Mouse (Mus musculus) heart, adult 18-20 months (tissue): ENCODE measurements around the gene Fam118b. TPM values are rescaled to one million over a fixed set of nuclear protein-coding genes. Genes with fewer than 3 reads are reported as not detected.

Experiments
- DNase-seq, 2 experiments: peaks; one replicate each; pipeline ENCODE4 v3.0.0; 2021 to 2022; ENCODE audit warnings: mixed read lengths in 1 of 2
- long read RNA-seq, 2 experiments: library from polyadenylated mRNA; stranded (forward); transcript quantifications; one replicate each; pipeline ENCODE4 v2.0.0; 2021
- total RNA-seq, 2 experiments: library from RNA; stranded (reverse); gene quantifications; 2 replicates each; pipeline ENCODE4 v1.2.3; 2021

Fam118b gene
- total RNA-seq: 10 to 100 TPM; 12.0 to 15.7 TPM
- long read RNA-seq, experiment 1, transcript Fam118b-202 (7 exons, 1,662 nt): major isoform, 5 of 14 reads
- long read RNA-seq, experiment 1, partial matches to known transcripts: 3 of 14 reads
- long read RNA-seq, experiment 1, other reads (novel, unspliced or antisense): 5 of 14 reads
- long read RNA-seq, experiment 2, partial matches to known transcripts: 0 of 9 reads
- long read RNA-seq, experiment 2, other reads (novel, unspliced or antisense): 5 of 9 reads

DNA sequence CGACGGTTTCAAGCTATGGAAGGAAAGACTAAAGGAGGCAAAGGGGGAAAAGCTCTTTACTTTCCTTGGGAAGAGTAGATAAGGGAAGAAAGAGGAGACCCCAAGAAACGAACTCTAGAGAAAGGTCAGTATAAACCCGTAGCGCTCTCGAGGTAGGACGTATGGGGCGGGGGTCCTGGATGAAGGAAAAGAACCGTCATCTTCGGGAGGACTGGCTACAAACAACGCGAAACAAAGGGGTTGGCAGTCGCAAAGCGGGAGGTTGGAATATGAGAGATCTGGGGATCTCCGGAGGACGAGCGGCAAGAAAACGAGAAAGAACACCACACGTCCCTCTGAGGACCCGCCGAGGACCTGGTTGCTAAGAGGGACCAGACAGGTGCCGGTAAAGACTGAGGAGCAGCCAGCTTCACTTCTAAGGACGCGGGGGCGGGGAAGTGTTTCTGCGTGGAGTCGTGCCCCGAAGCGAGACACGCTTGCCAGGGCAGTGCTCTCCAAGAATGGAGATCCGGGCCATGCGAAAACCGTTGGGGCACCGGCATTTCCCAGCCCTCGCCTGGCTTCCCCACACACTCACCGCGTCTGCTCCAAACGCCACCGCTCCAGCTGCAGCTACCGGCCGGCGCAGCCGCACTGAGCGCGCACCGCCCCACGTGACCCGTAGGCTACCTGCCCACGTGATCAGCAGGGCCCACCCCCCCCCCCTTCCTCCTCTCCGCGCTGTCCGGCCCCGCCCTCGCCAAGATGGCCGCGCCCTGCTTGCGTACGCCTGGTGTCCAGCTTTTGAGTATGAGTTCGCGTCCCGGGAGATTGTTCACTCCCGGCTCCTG is at the start of gene Fam118b, which contains the start of gene Rpusd4:
TSS of gene Fam118b (minus strand) at position 660 of the 830 bp plus-strand sequence.
TSS of gene Rpusd4 (plus strand) at position 720 of the 830 bp plus-strand sequence.
- peak; percentile 90 to 94 for DNase-seq

DNA sequence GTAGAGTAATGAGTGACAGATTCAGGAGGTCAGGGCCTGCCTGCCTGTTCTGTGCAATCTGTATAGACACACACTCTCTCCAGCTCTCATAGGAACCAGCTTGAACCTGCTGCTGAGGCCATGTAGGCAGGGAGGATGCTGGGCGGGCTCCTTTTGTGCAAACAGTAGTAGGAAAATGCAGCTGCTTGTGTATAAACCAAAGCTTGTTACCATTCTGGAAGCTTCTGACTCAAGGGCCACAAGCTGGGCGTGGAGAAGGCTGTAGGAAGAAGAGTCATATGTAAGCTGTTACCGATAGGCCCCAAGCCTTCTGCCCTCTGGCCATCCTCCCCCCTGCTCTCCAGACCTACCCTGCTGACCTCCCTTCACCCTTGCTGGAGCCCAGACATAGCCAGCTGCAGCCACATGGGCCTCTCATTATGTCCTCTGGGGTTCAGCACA is 49.2 kb upstream of the Fam118b start:
- peak; percentile 32 to 64 for DNase-seq

DNA sequence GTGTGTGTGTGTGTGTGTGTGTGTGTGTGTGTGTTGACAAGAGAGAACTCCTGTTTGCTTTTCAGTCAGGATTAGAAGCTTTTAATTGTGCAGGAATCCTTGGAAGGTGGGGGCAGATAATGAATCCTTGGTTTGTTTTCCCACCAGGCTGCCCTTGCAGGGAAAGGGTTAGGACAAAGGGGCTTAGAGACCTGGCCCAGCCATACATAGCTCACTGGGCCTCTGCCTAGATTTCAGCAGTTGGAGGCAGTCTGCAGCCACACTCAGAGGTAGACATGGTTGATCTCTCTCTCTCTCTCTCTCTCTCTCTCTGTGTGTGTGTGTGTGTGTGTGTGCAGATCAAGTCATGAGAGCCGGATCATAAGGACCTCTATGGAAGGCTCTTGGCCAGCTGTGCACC is 46.6 kb upstream of the Fam118b start:
- no peak for DNase-seq

DNA sequence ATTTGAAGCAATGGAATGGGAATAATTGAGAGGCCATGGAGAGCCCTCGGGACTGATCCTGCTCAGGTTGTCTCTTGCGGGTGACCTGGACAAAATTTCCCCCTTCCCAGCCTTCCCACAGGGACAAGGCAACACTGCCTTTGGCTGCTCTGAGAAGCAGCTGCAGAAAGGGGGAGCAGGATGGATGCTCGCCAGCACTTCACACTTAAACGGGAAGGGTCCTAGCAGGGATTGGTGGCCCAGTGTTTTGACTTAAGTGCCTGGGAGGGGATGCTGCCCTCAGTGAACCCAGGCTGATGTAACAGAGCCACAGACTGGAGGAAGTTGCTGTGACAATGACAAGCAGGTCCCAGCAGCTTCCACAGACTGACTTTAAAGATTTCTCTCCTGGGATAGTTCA is 46.0 kb upstream of the Fam118b start:
- no peak for DNase-seq

DNA sequence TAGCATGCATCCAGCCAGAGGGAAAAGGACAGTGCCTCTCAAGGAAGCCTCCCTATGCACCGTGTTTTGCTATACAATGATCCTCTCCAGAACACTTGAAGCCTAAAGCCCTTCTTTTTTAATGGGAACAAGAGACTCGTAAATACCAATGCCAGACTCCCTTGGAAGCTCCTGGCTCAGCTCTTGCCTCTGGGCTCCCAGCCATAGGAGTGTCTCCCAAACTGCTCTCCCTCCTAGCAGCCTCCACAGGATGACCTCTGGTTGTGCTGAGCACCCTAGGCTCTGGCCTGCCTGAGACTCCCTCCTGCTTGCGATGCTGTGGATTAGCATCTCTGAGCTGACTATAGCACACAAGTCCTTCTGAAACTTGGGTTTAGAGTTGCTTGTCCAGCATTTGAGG is 44.9 kb upstream of the Fam118b start:
- peak; percentile 78 to 82 for DNase-seq

DNA sequence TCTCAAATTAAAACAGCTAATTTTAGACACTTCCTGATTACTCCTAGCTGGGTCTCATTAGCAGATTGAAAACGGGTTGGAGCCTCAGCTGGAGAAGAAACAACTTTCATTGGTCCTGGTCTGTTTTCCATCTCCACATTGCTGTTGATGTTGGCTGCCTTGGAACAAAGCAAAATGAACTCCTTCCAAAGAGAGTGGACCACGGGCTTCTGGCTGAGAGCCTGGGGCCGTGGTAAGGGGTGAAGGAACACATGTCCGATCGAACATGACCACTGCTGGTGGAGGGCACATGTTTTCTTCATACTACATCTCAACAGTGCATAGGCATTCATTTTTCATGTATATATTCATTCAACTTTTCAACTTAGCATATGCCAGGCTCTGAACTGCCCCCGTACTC is 42.8 kb upstream of the Fam118b start:
- peak in 1 of 2 experiments; percentile 28 for DNase-seq

DNA sequence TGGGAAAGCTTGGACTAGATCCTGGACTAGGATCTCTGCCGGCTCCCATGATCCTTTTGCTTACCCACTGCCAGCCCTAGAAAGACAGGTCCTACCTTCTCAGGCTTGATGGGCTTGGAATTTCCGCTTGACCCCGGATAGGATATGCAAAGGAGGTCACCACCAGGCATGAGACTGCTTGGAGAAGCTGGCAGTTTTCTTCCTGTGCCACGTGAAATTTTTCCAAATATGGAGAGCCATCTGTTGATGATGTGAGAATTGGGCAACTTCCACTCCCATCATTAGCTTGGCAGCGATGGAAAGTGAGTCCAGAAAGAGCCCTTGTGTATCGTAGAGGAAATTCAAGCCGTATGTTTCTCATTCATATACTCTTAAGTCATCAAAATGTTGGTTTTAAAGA is 39.9 kb upstream of the Fam118b start:
- no peak for DNase-seq

DNA sequence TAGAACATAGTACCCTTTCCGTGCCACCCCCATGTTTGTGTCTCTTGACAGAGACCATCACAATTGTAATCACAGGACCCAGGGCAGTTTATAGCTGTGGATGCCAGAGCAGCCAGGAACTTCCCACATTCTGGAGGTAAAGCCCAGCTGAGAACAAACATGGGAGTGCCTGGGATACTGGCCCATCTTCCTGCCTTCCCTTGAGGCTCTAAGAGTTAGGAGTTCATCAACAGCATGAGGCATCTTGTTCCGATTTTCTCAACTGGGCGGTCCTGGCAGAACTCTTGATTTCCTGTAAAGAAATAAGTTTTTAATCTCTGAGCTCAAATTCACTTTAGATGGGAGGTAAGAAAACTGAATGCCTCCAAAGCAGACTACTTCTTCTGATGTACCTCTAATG is 34.6 kb upstream of the Fam118b start:
- no peak for DNase-seq

DNA sequence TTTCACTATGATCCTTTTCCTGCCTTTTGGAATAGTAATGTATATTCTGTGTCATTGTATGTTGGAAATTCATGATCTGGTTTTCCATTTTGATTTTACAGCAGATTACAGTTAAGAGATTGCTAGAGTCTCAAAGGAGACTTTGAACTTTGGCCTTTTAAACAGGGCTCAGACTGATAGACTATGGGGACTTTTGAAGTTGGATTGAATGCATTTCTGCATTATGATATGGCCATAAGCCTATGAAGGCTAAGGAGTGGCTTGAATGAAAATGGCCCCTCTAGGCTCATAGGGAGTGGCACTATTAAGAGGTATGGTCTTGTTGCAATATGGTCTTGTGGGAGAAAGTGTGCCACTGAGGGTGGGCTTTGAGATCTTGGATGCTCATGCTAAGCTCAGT is 30.2 kb upstream of the Fam118b start:
- DNase-seq: no peak

DNA sequence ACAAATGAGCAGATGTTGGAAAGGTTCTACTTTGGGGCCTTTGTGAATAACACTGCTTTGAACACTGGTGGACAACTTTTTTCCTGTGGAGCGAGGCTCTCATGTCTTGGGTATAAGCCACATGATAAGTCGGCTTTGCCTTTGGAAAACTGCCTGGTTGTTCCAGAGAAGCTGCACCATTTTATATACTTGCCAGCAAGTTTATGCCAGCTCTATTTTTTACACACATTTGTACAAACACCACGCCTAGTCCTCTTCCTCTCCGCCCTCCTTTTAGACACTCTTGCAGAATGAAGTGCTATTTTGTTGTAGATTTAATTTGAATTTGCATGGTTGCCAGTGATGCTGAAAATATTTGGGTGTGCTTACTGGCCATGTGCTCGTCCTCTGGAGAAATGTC is 25.9 kb upstream of the Fam118b start:
- peak; percentile 69 to 85 for DNase-seq

DNA sequence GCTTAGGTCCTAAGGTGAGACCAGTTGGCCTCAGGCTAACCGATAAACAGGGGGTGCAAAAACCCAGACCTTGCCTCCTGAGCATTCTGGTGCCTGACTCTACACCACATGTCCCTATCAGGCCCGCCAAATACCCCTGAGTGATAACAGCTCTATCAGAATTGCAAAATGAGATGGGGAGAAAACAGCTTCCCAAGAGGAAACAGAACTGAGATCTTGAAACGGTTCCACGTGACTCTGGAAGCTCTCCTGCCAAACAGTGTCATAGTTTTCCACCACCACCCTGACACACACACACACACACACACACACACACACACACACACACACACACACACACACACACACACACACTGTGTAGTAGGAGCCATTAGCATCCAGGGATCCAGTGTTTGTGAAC is 23.3 kb upstream of the Fam118b start:
- peak; percentile 54 to 70 for DNase-seq

DNA sequence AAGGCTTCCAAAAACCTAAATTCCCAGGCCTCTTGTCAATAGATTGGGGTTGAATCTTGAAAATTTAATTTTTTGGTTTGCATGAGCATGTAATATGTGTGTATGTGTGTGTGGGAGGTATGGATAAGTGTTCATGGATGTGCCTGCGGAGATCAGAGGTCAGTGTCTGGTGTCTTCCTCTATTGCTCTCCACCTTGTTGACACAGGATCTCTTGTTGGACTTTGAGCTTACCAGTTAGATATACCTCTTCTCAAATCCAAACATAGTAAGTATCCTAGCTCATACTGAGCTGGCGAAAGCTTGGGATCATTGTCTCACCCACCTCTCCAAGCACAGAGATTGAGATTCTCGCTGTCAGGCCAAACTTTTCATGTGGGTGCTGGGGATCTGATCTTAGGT is 22.8 kb upstream of the Fam118b start:
- no peak for DNase-seq

DNA sequence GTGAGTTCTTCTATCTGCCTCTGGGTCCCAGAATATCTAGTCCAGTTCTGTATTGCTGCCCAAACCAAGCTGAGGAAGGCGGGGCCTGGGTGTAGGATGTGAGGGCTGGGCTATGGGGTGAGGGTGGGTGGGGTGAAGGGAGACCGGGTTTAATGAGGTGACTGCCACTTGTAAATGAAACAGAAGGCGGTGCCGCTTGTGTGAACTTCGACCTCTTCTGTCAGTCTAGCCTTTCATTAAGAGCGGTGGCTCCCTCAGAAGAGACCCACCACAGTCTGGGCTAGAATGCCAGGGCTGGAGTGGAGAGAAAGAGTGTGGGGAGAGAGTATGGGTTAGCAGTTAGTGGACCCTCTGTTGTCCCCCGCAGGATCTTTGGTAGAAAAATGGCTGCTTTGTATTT is 22.4 kb upstream of the Fam118b start:
- no peak for DNase-seq

DNA sequence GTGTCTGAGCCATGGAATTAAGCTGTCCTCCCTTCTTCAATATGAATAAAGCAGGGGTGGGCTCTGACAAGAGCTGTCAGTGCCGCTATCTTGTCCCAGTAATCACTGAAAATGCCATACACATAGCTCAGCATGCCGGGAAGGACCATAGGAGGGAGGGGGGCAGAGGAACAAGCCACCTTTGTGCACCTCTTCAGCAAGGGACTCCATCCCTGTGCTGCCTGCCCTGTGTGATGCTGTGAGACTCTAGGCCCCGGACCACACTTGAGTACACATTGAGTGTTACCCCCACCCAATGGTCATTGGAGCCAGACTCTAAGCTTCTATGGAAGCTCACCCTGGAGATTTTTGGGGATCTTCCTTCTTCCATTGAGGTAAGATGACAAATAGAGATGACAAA is 18.7 kb upstream of the Fam118b start:
- no peak for DNase-seq

DNA sequence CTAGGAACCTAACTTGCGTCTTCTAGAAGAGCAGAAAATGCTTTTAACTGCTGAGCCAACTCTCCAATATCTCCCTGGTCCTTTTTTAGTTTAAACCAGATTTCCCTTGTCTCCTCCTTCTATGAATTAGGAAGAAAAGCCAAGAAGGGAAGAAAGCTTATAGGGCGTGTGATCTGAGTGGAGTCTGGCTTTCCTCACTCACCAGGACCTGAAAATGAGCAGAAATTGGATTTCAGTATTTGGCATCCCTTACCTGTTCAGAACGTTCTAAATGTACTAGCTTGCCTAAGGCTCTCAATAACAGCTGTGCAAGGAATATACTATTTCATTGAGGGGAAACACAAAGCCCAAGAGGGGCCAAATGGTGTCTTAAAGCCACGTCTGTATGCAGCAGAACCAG is 16.7 kb upstream of the Fam118b start:
- DNase-seq: no peak

DNA sequence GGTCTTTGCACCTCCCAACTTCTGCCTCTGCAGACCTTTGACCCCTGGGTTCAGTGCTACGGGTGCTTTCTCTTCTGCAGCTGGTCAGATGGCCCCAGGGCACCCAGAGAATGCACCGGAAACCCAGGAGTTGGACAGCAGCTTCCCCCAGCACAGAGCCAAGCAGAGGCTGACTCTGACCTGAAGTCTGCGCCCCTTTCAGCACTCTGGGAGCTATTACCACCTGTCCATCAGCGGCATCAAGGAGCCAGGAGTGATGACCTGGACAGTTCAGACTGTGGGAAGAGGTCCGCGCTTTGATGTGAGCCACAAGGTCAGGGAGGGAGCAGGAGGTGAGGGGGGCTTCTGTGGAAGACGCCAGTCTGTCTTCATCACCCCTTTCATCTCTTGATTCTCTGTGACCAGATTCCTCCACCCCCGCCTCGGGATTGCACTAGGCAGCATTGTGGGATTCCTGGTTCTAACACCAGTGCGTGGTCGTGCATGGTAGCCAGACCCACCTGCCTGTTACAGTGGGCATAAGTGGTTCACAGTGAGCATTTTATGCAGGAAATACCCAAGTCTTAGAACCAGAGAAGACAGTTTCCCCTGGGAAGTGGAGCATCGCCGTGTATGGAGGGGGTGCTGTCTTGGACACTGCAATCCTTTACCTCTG is 15.9 kb upstream of the Fam118b start:
- DNase-seq: no peak

DNA sequence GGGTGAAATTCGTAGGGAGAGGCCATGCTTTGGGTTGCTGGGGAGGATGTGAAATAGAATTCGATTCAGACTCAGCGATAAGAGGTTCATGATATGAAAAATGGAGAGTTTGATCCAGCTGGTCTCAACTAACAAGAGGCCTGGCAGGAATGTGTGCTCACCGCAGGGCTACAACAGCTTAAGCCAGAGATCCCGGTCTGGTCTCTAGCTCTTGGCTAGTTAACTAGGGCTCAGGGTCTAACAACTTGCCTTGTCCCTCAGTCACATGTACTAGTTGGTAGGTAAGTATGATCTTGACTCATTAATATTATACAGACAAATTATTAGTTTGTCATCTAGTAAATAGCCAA is 15.2 kb upstream of the Fam118b start:
- no peak for DNase-seq

DNA sequence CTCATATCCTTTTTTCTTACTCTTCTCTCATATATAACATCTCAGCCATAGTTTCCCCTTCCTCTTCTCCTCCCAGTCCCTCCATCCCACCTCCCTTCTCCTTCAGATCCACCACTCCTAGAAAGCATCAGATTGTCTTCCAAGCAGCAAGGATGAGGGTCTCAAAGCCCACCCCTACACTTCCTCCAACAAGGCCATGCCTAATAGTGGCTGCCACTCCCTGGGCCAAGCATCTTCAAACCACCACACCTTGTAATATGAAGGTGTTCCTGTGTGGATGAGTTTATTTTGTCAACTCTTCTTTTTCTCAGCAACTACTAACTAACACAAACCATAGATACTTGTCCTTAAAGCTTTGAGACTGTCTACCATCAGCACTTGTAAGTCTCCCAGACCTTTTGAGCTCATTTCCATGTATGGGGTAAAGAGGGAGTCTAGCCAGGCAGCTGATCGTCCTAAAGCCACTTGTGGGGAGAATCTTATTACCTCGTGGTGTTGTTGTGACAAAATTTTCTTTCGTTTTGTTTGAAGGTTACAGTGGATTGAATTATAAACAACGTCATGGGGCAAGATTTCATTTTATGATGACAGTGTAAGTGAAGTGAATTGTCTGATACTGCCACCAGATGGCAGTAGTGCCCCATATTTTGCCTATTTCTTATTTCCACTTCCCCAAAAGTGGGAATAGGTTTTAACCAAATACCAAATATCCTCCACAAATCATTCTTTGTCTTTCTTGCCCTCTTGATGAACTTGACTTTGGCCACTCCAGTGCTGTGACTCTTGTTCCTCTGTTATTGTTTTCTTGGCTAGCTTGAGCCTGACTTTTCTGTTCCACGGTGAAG is 14.6 kb upstream of the Fam118b start:
- peak; percentile 70 to 81 for DNase-seq

DNA sequence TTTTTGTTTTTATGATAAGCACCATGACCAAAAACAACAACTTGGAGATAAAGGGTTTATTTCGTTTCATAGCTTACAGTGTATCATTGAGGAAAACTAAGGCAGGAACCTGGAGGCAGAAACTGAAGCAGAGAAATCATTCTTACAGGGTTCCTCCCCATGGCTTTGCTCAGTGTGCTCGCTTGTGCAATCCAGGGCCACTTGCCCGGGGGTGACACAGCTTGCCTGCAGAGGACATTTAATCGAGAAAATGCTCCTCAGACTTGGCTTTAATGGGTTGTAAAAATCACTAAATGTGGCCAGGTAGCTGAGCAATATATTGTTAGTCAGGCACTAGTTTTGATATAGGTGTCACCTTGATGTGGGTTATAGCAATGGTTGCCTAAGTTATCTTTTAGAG is 10.8 kb upstream of the Fam118b start:
- DNase-seq: no peak

DNA sequence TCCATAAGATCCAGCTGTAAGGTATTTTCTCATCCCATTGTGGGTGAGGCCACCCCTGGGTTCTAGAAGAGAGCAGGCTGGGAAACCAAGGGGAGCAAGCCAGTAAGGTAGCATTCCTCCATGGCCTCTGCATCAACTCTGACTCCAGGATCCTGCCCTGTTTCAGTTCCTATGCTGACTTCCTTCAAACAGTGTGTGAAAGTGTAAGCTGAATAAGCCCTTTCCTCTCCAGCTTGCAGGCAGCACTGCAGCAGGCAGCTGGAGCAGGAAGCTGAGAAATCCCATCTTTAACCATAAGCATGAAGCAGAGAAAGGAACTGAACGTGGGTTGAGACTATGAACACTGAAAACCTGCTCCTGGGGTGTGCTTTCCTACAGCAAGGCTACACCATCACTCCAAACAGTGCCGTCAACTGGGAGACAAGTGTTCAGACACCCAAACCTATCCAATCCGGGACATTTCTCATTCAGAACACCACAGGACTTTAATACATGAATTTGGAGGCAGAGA is 10.3 kb upstream of the Fam118b start:
- peak in 1 of 2 experiments; percentile 33 for DNase-seq

DNA sequence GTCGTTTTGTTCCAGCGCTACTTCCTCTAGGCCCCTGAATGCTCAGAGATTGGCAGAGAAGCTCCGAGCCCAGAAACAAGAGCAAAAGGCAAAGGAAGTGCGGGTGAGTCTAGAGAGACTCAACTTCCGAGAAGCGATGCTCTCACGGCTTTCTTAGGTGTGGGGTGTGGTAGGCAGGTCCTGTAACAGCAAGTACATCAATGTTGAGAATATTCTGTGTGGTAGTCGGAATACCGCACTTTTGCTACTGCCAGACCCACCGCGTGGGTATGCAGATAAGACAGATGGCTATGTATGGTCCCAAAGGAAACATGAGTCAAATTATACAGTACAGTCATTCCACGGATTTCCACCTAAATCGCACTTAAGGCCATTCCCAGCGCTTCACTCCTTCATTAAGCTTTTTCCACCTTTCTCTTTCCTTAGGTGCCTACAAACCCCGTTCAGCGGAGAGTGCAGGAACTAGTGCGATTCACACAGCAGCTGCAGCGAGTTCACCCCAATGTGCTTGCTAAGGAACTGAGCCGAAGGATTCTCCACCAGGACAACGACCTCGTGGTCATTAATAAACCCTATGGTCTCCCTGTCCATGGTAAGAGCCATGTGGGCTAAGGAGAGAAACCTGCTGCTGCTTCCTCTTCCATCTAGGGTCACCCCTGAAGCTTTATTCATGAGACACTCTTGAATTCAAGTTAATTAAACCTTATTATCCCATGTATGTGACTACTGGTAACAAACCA is 541 bp upstream of the Fam118b start:
- DNase-seq: no peak
